25 mouse cellular contexts compared by ENCODE assay signal in the genomic region with DNA sequence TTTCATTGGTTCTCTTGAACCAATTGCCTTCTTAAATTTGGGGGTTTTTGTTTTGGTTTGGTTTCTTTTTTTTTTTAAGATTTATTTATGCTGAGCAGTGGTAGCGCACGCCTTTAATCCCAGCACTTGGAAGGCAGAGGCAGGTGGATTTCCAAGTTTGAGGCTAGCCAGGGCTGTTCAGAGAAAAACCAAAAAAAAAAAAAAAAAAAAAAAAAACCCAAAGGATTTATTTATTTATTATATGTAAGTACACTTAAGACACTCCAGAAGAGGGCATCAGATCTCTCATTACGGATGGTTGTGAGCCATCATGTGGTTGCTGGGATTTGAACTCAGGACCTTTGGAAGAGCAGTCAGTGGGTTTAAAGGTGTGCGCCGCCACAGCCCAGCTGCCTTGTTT. TPM values are rescaled to one million over a fixed set of nuclear protein-coding genes. Genes with fewer than 3 reads are reported as not detected.
DNase-seq lines count a peak whose midpoint lies in the region; ATAC-seq and TF ChIP-seq lines count a peak whose summit lies in the region.
"Had no signal": no experiment of that assay in that cellular context is flagged by ENCODE, and none has a peak within 500 bp of the region (broad histone marks: within the 10 kb centered on the region; RNA-seq: fewer than 3 reads in every experiment).

No protein-coding gene starts in this region.

- no peak for ATAC-seq in intestine, embryonic 14.5 days (replicated peaks; ENCODE audit: low FRiP score, low TSS enrichment, low read depth)
- no peak for ATAC-seq in intestine, embryonic 16.5 days
- ATAC-seq: activated CD4-positive, CD25-positive, alpha-beta regulatory T cell, adult 4 months; forebrain, embryonic 13.5 days; forebrain, embryonic 15.5 days; forebrain, postnatal 0 days; Patski had no signal

- H3K27me3 ChIP-seq in intestine, embryonic 14.5 days (replicated peaks; ENCODE audit: control insufficient read depth, insufficient read depth, low read length), result no peaks in the 10 kb centered on the region
- H3K27me3 ChIP-seq in intestine, embryonic 16.5 days (replicated peaks; ENCODE audit: control insufficient read depth, insufficient read depth, low read length), result no peaks in the 10 kb centered on the region
- H3K27me3 ChIP-seq in CH12.LX (replicated peaks) (no peaks in the 10 kb centered on the region), MEL (ENCODE audit: control insufficient read depth in 1 of 2, insufficient read depth in 2 of 2, low read length in 2 of 2) (no peaks in the 10 kb centered on the region)
- H3K27me3 ChIP-seq: embryonic facial prominence, embryonic 12.5 days; forebrain, embryonic 13.5 days; forebrain, embryonic 15.5 days; Patski had no signal

- dilution Hi-C loops in CH12.LX (cut with MboI; ENCODE audit: extremely low pct_ligation_motif_present, extremely low pct_unique_long_range_greater_than_20kb, low sequenced_read_pairs), result no loop called here

- TF ChIP-seq RAD21 in CH12.LX (IDR thresholded peaks at IDR 0.05; ENCODE audit: low read depth, low read length) (no peak), MEL (IDR thresholded peaks at IDR 0.05; ENCODE audit: low read depth, low read length) (no peak)

- no peak overlapping the region for H3K27ac ChIP-seq in intestine, embryonic 14.5 days (ENCODE audit: low read depth)
- no peak overlapping the region for H3K27ac ChIP-seq in intestine, embryonic 16.5 days (ENCODE audit: low read length)
- H3K27ac ChIP-seq in CH12.LX (ENCODE audit: insufficient read depth, low read depth) (no peak overlapping the region), MEL (ENCODE audit: control insufficient read depth, low read depth, low read length) (no peak overlapping the region)
- H3K27ac ChIP-seq: embryonic facial prominence, embryonic 10.5 days; embryonic facial prominence, embryonic 12.5 days; forebrain, embryonic 13.5 days; forebrain, embryonic 15.5 days had no signal

- 94% methylated on average over 5 of the region's 5 CpGs for WGBS in intestine, embryonic 14.5 days
- 93% methylated on average over 5 of the region's 5 CpGs for WGBS in intestine, embryonic 16.5 days

- H3K9me3 ChIP-seq in intestine, embryonic 14.5 days (ENCODE audit: control insufficient read depth, low read length), result no peaks in the 10 kb centered on the region
- H3K9me3 ChIP-seq in intestine, embryonic 16.5 days (ENCODE audit: control insufficient read depth, low read length), result no peaks in the 10 kb centered on the region
- H3K9me3 ChIP-seq in CH12.LX (replicated peaks; ENCODE audit: low read length) (no peaks in the 10 kb centered on the region), MEL (replicated peaks; ENCODE audit: insufficient read depth, low read length) (no peaks in the 10 kb centered on the region)
- H3K9me3 ChIP-seq: embryonic facial prominence, embryonic 10.5 days; embryonic facial prominence, embryonic 12.5 days; forebrain, embryonic 13.5 days; forebrain, embryonic 15.5 days; G1E had no signal

- H3K4me2 ChIP-seq in intestine, embryonic 14.5 days (ENCODE audit: low read length), result no peak overlapping the region
- no peak overlapping the region for H3K4me2 ChIP-seq in intestine, embryonic 16.5 days (ENCODE audit: low read depth, low read length)
- no peak overlapping the region for H3K4me2 ChIP-seq in CH12.LX (ENCODE audit: insufficient read depth, low read depth, poor library complexity, severe bottlenecking)
- H3K4me2 ChIP-seq: embryonic facial prominence, embryonic 12.5 days; forebrain, embryonic 13.5 days; forebrain, embryonic 15.5 days had no signal

- no peak overlapping the region for H3K4me3 ChIP-seq in intestine, embryonic 14.5 days (ENCODE audit: low read depth, low read length)
- H3K4me3 ChIP-seq in intestine, embryonic 16.5 days (ENCODE audit: low read length), result no peak overlapping the region
- no peak overlapping the region for H3K4me3 ChIP-seq in CH12.LX (replicated peaks in 1 of 3; ENCODE audit: low read depth in 2 of 3, low read length in 2 of 3, poor library complexity in 1 of 3)
- no peak overlapping the region for H3K4me3 ChIP-seq in MEL (ENCODE audit: control insufficient read depth in 1 of 2, insufficient read depth in 1 of 2, low read depth in 2 of 2, low read length in 2 of 2)
- H3K4me3 ChIP-seq: embryonic facial prominence, embryonic 10.5 days; embryonic facial prominence, embryonic 12.5 days; forebrain, embryonic 13.5 days; forebrain, embryonic 15.5 days had no signal

- no peaks in the 10 kb centered on the region for H3K4me1 ChIP-seq in intestine, embryonic 14.5 days (replicated peaks; ENCODE audit: control insufficient read depth, insufficient read depth, low read length)
- no peaks in the 10 kb centered on the region for H3K4me1 ChIP-seq in intestine, embryonic 16.5 days (ENCODE audit: control insufficient read depth, insufficient read depth, low read length)
- H3K4me1 ChIP-seq in CH12.LX (ENCODE audit: control insufficient read depth in 1 of 2, insufficient read depth in 2 of 2) (peaks cover 0 to 3% of the 10 kb centered on the region in 2 experiments; a peak in 2 of 4 replicates), MEL (ENCODE audit: control insufficient read depth in 1 of 2, insufficient read depth in 2 of 2, low read length in 2 of 2) (no peaks in the 10 kb centered on the region)
- H3K4me1 ChIP-seq: embryonic facial prominence, embryonic 10.5 days; embryonic facial prominence, embryonic 12.5 days; forebrain, embryonic 13.5 days; forebrain, embryonic 15.5 days had no signal

- peak; percentile 4 for DNase-seq in intestine, embryonic 14.5 days (ENCODE audit: low spot score)
- DNase-seq in CH12.LX (ENCODE audit: extremely low read depth) (no peak), MEL (ENCODE audit: low read depth, low spot score) (no peak), MN1 (ENCODE audit: low spot score) (no peak)
- DNase-seq: adrenal gland, adult 8-10 months; adrenal gland, postnatal 14 days; adrenal gland, postnatal 36 days; cerebellum, adult 11-12 months; cerebellum, adult 2 months; cerebellum, adult 9-10 months; cerebellum, postnatal 10 days; cerebellum, postnatal 25 days; forebrain, postnatal 0 days had no signal

- no peak for TF ChIP-seq POLR2A in CH12.LX (IDR thresholded peaks at IDR 0.05; ENCODE audit: low read depth, low read length)
- TF ChIP-seq POLR2A in MEL (IDR thresholded peaks at IDR 0.05; ENCODE audit: control insufficient read depth in 1 of 2, insufficient read depth in 1 of 2, low read depth in 1 of 2, low read length in 2 of 2, poor library complexity in 1 of 2), result no peak

- in situ Hi-C loops in CH12.LX (cut with MboI; ENCODE audit: low pct_ligation_motif_present, low pct_unique_long_range_greater_than_20kb, low sequenced_read_pairs), result no loop called here

- no peak for TF ChIP-seq EP300 in CH12.LX (IDR thresholded peaks at IDR 0.05; ENCODE audit: low read length)
- TF ChIP-seq EP300 in MEL (IDR thresholded peaks at IDR 0.05; ENCODE audit: low read depth in 1 of 2, low read length in 2 of 2), result no peak

- H3K79me2 ChIP-seq in CH12.LX (replicated peaks; ENCODE audit: control insufficient read depth, extremely low read depth, insufficient read depth, poor library complexity, severe bottlenecking) (no peaks in the 10 kb centered on the region; the same call in 1 of the 2 replicates), MEL (ENCODE audit: control insufficient read depth, insufficient read depth, low read length, poor library complexity) (no peaks in the 10 kb centered on the region)

- no peak; a peak in 1 of 4 replicates for TF ChIP-seq CTCF in CH12.LX (conservative IDR thresholded peaks at IDR 0.05 in 1 of 2, IDR thresholded peaks at IDR 0.05 in 1 of 2; ENCODE audit: low read depth in 2 of 2, low read length in 2 of 2)
- TF ChIP-seq CTCF in MEL (IDR thresholded peaks at IDR 0.05 in 2 of 3, conservative IDR thresholded peaks at IDR 0.05 in 1 of 3; ENCODE audit: control insufficient read depth in 1 of 3, insufficient read depth in 1 of 3, low read depth in 2 of 3, low read length in 3 of 3, poor library complexity in 1 of 3, severe bottlenecking in 1 of 3), result peak in 1 of 3 experiments; percentile 1; a peak in 1 of 6 replicates

- H3K36me3 ChIP-seq in intestine, embryonic 14.5 days (ENCODE audit: control insufficient read depth, insufficient read depth, low read length), result peaks cover 65% of the 10 kb centered on the region
- H3K36me3 ChIP-seq in intestine, embryonic 16.5 days (ENCODE audit: control insufficient read depth, insufficient read depth, low read length), result 0 out of 2 replicates have a peak, but pooled peaks cover 3% of the 10 kb centered on the region
- H3K36me3 ChIP-seq in CH12.LX (replicated peaks in 1 of 2; ENCODE audit: control insufficient read depth in 1 of 2, insufficient read depth in 1 of 2, low read length in 1 of 2) (peaks cover 43 to 86% of the 10 kb centered on the region in 2 experiments), MEL (ENCODE audit: control insufficient read depth in 1 of 2, insufficient read depth in 2 of 2, low read length in 2 of 2) (peaks cover 0 to 11% of the 10 kb centered on the region in 2 experiments; a peak in 1 of 4 replicates)

- H3K9ac ChIP-seq in intestine, embryonic 14.5 days (ENCODE audit: low read length), result no peak overlapping the region
- no peak overlapping the region for H3K9ac ChIP-seq in intestine, embryonic 16.5 days (ENCODE audit: low read depth, low read length)
- no peak overlapping the region for H3K9ac ChIP-seq in CH12.LX (ENCODE audit: insufficient read depth, low read depth)
- no peak overlapping the region for H3K9ac ChIP-seq in MEL (ENCODE audit: control insufficient read depth, low read depth, low read length, poor library complexity, severe bottlenecking)
- H3K9ac ChIP-seq: embryonic facial prominence, embryonic 12.5 days; forebrain, embryonic 13.5 days; forebrain, embryonic 15.5 days; forebrain, postnatal 0 days had no signal

RNA-seq across cellular contexts. Expression of gene N4bp2l1, which starts 36.1 kb away (rescaled TPM):
- 4.9 and 5.5 TPM in 2 replicates for polyA plus RNA-seq in intestine, embryonic 14.5 days (2014; fragmentation: Nextera tagmentation; extraction: Ambion mirVana)
- polyA plus RNA-seq in intestine, embryonic 16.5 days (2015; fragmentation: Nextera tagmentation; extraction: Ambion mirVana), result 5.7 and 6.2 TPM in 2 replicates
- 6.5 and 10.2 TPM in 2 replicates for total RNA-seq in CH12.LX (2012; rRNA removed)
- total RNA-seq in CH12.LX (2014; rRNA removed), result 8.9 and 9.5 TPM in 2 replicates
- polyA plus RNA-seq in CH12.LX (2012; ENCODE audit: insufficient read length, low read depth), result 16.4 and 18.6 TPM in 2 replicates
- 2.6 and 2.9 TPM in 2 replicates for total RNA-seq in MEL (2012; rRNA removed)
- polyA plus RNA-seq in MEL (2012; ENCODE audit: insufficient read depth in 1 of 2, insufficient read length in 2 of 2, low read depth in 1 of 2, low replicate concordance in 2 of 2, missing spikeins in 1 of 2), result 10 to 100 TPM in 1 of 2 experiments, not detected in 1; 15.0 TPM

RNA-seq across cellular contexts. Expression of gene Brca2, which starts 38.4 kb away (rescaled TPM):
- polyA plus RNA-seq in intestine, embryonic 14.5 days (2014; fragmentation: Nextera tagmentation; extraction: Ambion mirVana), result 25.2 and 28.5 TPM in 2 replicates
- 12.8 TPM in 2 replicates for polyA plus RNA-seq in intestine, embryonic 16.5 days (2015; fragmentation: Nextera tagmentation; extraction: Ambion mirVana)
- total RNA-seq in CH12.LX (2012; rRNA removed) (17.1 and 21.5 TPM in 2 replicates), CH12.LX (2014; rRNA removed) (13.8 and 17.3 TPM in 2 replicates), MEL (2012; rRNA removed) (29.8 and 31.2 TPM in 2 replicates)
- polyA plus RNA-seq in CH12.LX (2012; ENCODE audit: insufficient read length, low read depth) (21.9 and 24.0 TPM in 2 replicates), MEL (2012; ENCODE audit: insufficient read depth in 1 of 2, insufficient read length in 2 of 2, low read depth in 1 of 2, low replicate concordance in 2 of 2, missing spikeins in 1 of 2) (100 to 1,000 TPM in 1 of 2 experiments, 10 to 100 TPM in 1; 53.4 to 239 TPM)

RNA-seq across cellular contexts. Expression of gene Zar1l, which starts 42.9 kb away (rescaled TPM):
- polyA plus RNA-seq in intestine, embryonic 14.5 days (2014; fragmentation: Nextera tagmentation; extraction: Ambion mirVana), result not detected in 2 replicates
- not detected in 2 replicates for polyA plus RNA-seq in intestine, embryonic 16.5 days (2015; fragmentation: Nextera tagmentation; extraction: Ambion mirVana)
- total RNA-seq in CH12.LX (2012; rRNA removed) (not detected in 2 replicates), CH12.LX (2014; rRNA removed) (not detected in 2 replicates), MEL (2012; rRNA removed) (not detected in 2 replicates)
- polyA plus RNA-seq in CH12.LX (2012; ENCODE audit: insufficient read length, low read depth) (not detected in 2 replicates), MEL (2012; ENCODE audit: insufficient read depth in 1 of 2, insufficient read length in 2 of 2, low read depth in 1 of 2, low replicate concordance in 2 of 2, missing spikeins in 1 of 2) (not detected)
- total RNA-seq: adrenal gland, adult 18-20 months; adrenal gland, adult 8-10 months; adrenal gland, postnatal 14 days; adrenal gland, postnatal 36 days; G1E had no signal
- polyA plus RNA-seq: activated CD4-positive, CD25-positive, alpha-beta regulatory T cell, adult 4 months; C2C12; cerebellum, adult 2 months; embryonic facial prominence, embryonic 10.5 days; embryonic facial prominence, embryonic 12.5 days; embryonic facial prominence, embryonic 14.5 days; forebrain, embryonic 11.5 days; forebrain, embryonic 13.5 days; forebrain, embryonic 15.5 days; forebrain, postnatal 0 days; G1E; Patski had no signal
